Mouse (Mus musculus): Measurements from ENCODE around the gene Atp5f1. TPM values are rescaled to one million over a fixed set of nuclear protein-coding genes. Genes with fewer than 3 reads are reported as not detected.
A peak's percentile ranks its signal among the peaks of the same experiment; 100 is the strongest.
"Not testable (repeated sequence)": the region's sequence is repeated elsewhere in the genome, so short reads cannot be mapped to it uniquely, and the experiment has no call there.

The Atp5f1 gene
- total and polyA plus RNA-seq, 3 experiments, result 313 to 344 TPM; not detected in 1

DNA sequence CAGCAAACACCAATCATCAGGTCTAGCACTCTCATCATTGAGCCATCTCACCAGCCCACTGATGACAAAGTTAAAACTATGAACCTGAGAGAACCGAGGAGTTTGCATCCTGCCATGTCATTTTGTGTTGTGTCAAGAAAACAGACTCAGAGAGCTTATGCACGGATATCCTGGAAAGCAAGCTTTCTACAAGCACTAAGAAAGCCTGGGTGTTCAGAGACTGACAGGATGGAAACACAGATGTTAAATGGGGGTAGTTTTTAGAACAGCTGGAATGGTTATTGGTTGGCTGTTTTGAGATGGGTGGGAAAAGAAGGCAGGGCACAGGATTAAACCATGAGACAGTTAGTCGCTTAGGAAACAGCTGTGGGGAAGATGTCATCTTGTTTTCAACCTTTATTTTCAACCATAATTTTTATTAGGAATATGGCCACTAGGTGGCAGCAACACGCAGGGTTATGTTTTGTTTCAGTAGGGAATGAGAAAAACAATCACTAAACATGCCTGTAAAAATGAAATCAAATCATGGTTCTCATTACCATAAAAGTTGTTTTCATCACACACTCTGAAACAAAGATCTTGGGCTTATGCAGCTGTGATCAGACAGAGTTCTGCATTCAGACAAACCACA is 31.9 kb upstream of the Atp5f1 start:
- no peaks in the 10 kb centered on the region; a peak in 1 of 4 replicates for H3K27me3 ChIP-seq (ENCODE audit: control insufficient read depth in 1 of 2, insufficient read depth in 2 of 2, low read length in 2 of 2)
- H3K9me3 ChIP-seq (replicated peaks; ENCODE audit: insufficient read depth, low read length), result no peaks in the 10 kb centered on the region
- no peaks in the 10 kb centered on the region; a peak in 1 of 4 replicates for H3K36me3 ChIP-seq (ENCODE audit: control insufficient read depth in 1 of 2, insufficient read depth in 2 of 2, low read length in 2 of 2)
- peak; percentile 67 for DNase-seq (ENCODE audit: low read depth, low spot score)
- H3K4me3 ChIP-seq (ENCODE audit: control insufficient read depth in 1 of 2, insufficient read depth in 1 of 2, low read depth in 2 of 2, low read length in 2 of 2), result no peak overlapping the region
- H3K9ac ChIP-seq (ENCODE audit: control insufficient read depth, low read depth, low read length, poor library complexity, severe bottlenecking), result no peak overlapping the region
- no peaks in the 10 kb centered on the region for H3K79me2 ChIP-seq (ENCODE audit: control insufficient read depth, insufficient read depth, low read length, poor library complexity)
- no peaks in the 10 kb centered on the region; a peak in 1 of 4 replicates for H3K4me1 ChIP-seq (ENCODE audit: control insufficient read depth in 1 of 2, insufficient read depth in 2 of 2, low read length in 2 of 2)
- no peak for TF ChIP-seq UBTF (IDR thresholded peaks at IDR 0.05; ENCODE audit: borderline replicate concordance, insufficient read depth, low read depth, low read length)
- TF ChIP-seq NELFE (IDR thresholded peaks at IDR 0.05; ENCODE audit: low read depth, low read length), result no peak
- TF ChIP-seq CHD1 (IDR thresholded peaks at IDR 0.05; ENCODE audit: low read depth, low read length), result no peak
- TF ChIP-seq TAL1 (IDR thresholded peaks at IDR 0.05; ENCODE audit: low read length), result no peak
- peak; percentile 89 for TF ChIP-seq ZC3H11A (IDR thresholded peaks at IDR 0.05; ENCODE audit: low read depth, low read length)
- TF ChIP-seq GATA1 (IDR thresholded peaks at IDR 0.05; ENCODE audit: low read depth, low read length), result no peak
- no peak for TF ChIP-seq BHLHE40 (IDR thresholded peaks at IDR 0.05; ENCODE audit: borderline replicate concordance, low read depth, low read length)
- no peak for TF ChIP-seq USF2 (IDR thresholded peaks at IDR 0.05; ENCODE audit: borderline replicate concordance in 1 of 2, insufficient read depth in 1 of 2, low read depth in 1 of 2, low read length in 2 of 2)
- peak; percentile 96 for TF ChIP-seq RAD21 (IDR thresholded peaks at IDR 0.05; ENCODE audit: low read depth, low read length)
- peak; percentile 16; the same call in 1 of the 2 replicates for TF ChIP-seq SIN3A (IDR thresholded peaks at IDR 0.05; ENCODE audit: low read length)
- no peak for TF ChIP-seq ZNF384 (IDR thresholded peaks at IDR 0.05; ENCODE audit: low read depth, low read length)
- no peak for TF ChIP-seq HCFC1 (IDR thresholded peaks at IDR 0.05; ENCODE audit: low read depth, low read length)
- peak; percentile 96 for TF ChIP-seq SMC3 (IDR thresholded peaks at IDR 0.05; ENCODE audit: low read depth, low read length)
- no peak for TF ChIP-seq ELF1 (IDR thresholded peaks at IDR 0.05; ENCODE audit: low read depth, low read length)
- no peak for TF ChIP-seq MXI1 (IDR thresholded peaks at IDR 0.05; ENCODE audit: low read depth, low read length)
- TF ChIP-seq KAT2A (conservative IDR thresholded peaks at IDR 0.05; ENCODE audit: low read depth, low read length), result no peak
- no peak for TF ChIP-seq GABPA (IDR thresholded peaks at IDR 0.05; ENCODE audit: low read depth, low read length)
- TF ChIP-seq MAZ (IDR thresholded peaks at IDR 0.05; ENCODE audit: low read depth, low read length), result 0 out of 2 replicates have a peak, but pooled peaks have one; percentile 38
- no peak for TF ChIP-seq ETS1 (IDR thresholded peaks at IDR 0.05; ENCODE audit: low read depth, low read length)
- no peak for TF ChIP-seq POLR2AphosphoS5 (IDR thresholded peaks at IDR 0.05; ENCODE audit: borderline replicate concordance, low read depth, low read length)
- TF ChIP-seq CTCF (IDR thresholded peaks at IDR 0.05 in 2 of 3, conservative IDR thresholded peaks at IDR 0.05 in 1 of 3; ENCODE audit: control insufficient read depth in 1 of 3, insufficient read depth in 1 of 3, low read depth in 2 of 3, low read length in 3 of 3, poor library complexity in 1 of 3, severe bottlenecking in 1 of 3), result peak in 2 of 3 experiments; percentile 52 to 88; a peak in 4 of 6 replicates
- TF ChIP-seq POLR2AphosphoS2 (IDR thresholded peaks at IDR 0.05; ENCODE audit: low read length), result no peak
- no peak for TF ChIP-seq USF1 (IDR thresholded peaks at IDR 0.05; ENCODE audit: low read depth, low read length)
- no peak for TF ChIP-seq JUND (IDR thresholded peaks at IDR 0.05; ENCODE audit: low read depth, low read length)
- no peak overlapping the region for H3K27ac ChIP-seq (ENCODE audit: control insufficient read depth, low read depth, low read length)

DNA sequence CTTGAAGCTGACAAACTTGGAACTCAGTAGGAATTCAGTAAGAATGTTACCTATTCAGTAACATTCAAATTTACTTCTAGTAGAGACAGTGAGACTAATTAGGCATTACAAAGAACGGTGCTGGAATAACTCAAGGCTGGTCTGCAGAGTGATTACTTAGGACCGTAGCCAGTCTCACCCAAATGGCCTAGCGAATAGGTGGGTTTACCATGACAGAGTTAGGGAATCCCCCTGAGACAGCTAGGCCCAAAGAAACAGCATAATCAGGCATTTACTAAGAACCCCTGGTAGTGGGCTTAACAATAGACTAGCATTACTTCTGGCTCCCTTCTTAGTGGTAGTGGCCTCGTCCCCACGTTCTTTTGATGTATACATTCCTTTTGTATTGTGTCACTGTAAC is 29.7 kb upstream of the Atp5f1 start:
- H3K27me3 ChIP-seq (ENCODE audit: control insufficient read depth in 1 of 2, insufficient read depth in 2 of 2, low read length in 2 of 2); H3K9me3 ChIP-seq (replicated peaks; ENCODE audit: insufficient read depth, low read length); DNase-seq (ENCODE audit: low read depth, low spot score); H3K79me2 ChIP-seq (ENCODE audit: control insufficient read depth, insufficient read depth, low read length, poor library complexity); H3K9ac ChIP-seq (ENCODE audit: control insufficient read depth, low read depth, low read length, poor library complexity, severe bottlenecking); H3K27ac ChIP-seq (ENCODE audit: control insufficient read depth, low read depth, low read length); H3K4me1 ChIP-seq (ENCODE audit: control insufficient read depth in 1 of 2, insufficient read depth in 2 of 2, low read length in 2 of 2); H3K36me3 ChIP-seq (ENCODE audit: control insufficient read depth in 1 of 2, insufficient read depth in 2 of 2, low read length in 2 of 2); H3K4me3 ChIP-seq (ENCODE audit: control insufficient read depth in 1 of 2, insufficient read depth in 1 of 2, low read depth in 2 of 2, low read length in 2 of 2): not testable (repeated sequence)

Measured in MEL (cell line).